Mouse (Mus musculus): Measurements from ENCODE around the gene Igfbp1.

DNA sequence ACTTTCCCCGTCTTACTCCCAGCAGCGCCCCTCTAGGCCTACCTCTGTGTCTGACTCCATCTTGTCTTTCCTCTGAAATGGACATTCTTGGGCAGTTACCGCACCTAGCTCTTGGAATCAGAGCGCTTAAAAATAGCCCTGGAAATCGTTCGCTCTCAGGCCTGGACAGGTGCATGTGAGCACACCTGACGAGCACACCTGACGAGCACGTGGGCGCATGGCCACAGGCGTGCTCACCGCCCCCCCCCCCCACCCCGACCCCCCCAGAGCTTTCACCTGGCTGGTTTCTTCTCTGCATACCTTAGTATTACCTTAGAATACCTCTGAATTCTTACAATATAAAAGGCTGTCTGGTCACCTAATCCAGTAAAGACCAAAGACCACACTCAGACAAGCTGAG is 9.1 kb upstream of the Igfbp1 start, which contains the start of gene Gm11985:
- TF ChIP-seq CTCF (IDR thresholded peaks at IDR 0.05; ENCODE audit: low read depth) (no peak), EP300 (IDR thresholded peaks at IDR 0.05; ENCODE audit: low read depth) (no peak)

Data from liver, embryonic 14.5 days (tissue).